Mouse (Mus musculus): ENCODE results near the gene Slc18a3. TPM values are rescaled to one million over a fixed set of nuclear protein-coding genes. Genes with fewer than 3 reads are reported as not detected.
A peak's percentile ranks its signal among the peaks of the same experiment; 100 is the strongest.

Slc18a3 gene
- polyA plus RNA-seq, 1 experiment from 2014 or later, result not detected

DNA sequence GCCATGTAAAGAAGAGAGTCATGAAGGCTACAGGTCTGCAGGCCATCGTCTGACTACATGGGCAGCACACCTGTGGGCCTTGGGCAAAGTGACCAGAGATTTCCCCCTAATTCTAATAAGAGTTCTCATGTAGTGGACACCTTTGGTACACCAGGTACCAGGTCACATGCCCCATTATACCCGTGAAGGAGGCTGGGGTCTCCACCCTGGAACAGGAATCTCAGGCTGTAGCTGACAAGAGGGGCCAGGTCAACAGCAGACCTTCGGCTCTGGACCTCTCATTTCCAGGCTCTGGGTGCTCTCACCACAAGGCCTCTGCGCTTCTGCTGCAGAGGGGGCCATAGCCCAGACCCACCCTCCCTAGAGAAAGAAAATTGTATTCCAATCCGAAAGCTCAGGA, 25.3 kb downstream of the Slc18a3 start:
- DNase-seq (ENCODE audit: low spot score), result peak; percentile 28
- Histone ChIP-seq H3K27me3 (ENCODE audit: low read depth, poor library complexity, severe bottlenecking) (peaks cover 9% of the 10 kb centered on the region; the same call in 1 of the 2 replicates), H3K9me3 (replicated peaks) (no peaks in the 10 kb centered on the region), H3K27ac (no peak overlapping the region), H3K4me1 (peaks cover 21% of the 10 kb centered on the region), H3K4me3 (no peak overlapping the region), H3K36me3 (no peaks in the 10 kb centered on the region)
- 67% methylated on average over 5 of the region's 5 CpGs for WGBS

DNA sequence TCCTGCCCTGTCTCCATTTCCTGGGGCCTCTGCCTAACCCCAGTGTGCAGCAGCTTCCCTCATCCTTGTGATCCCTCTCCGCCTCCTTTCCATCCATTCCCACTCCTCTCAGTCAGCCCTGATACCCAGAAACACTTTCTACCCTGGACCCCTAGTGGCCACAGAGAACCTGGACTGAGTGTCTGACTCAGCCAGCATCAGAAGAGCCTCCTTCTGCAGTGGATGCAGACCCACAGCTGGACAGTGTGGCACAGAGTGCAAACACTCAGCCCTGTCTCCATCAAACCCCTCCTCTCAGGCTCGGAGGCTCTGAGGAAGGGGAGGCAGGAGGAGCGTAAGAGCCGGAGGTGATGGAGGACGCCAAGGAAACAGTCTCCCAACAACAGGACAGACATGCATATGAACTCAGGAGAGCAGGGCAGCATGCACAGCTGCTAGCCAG, 27.3 kb downstream of the Slc18a3 start:
- WGBS, result 37% methylated on average over 5 of the region's 5 CpGs

DNA sequence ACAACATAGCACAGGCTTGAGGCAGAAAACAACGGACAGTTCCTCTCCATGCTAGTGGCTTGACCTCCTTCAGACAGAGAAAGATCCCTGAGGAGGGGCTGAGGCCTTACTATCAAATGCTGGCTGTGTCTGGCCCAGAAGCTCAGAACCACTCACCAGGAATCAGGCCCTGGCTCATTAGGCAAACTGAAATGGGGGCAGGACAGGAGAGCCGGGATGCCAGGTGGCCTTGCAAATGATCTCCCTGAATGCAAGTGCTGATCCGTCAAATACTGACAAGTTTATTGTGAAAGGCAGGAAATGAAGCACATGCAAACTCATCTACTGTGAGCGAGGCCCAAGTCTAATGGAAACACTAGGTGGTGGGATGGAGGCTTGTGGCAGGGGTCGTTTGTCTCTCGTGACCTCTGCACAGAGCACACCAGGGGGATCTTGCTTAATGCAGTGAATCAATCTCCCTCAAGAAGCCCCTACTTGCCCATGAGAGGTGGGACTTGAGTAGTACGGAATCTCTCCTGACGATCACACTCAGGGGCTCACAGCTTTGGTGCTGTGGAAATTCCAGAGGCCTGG, 35.5 kb downstream of the Slc18a3 start:
- DNase-seq (ENCODE audit: low spot score), result peak; percentile 28
- no peak overlapping the region for H3K27ac ChIP-seq
- H3K36me3 ChIP-seq, result no peaks in the 10 kb centered on the region
- 15% methylated on average over 8 of the region's 8 CpGs for WGBS
- no peaks in the 10 kb centered on the region for H3K27me3 ChIP-seq (ENCODE audit: low read depth, poor library complexity, severe bottlenecking)
- peaks cover 9% of the 10 kb centered on the region for H3K4me1 ChIP-seq
- H3K9me3 ChIP-seq (replicated peaks), result no peaks in the 10 kb centered on the region
- H3K4me3 ChIP-seq, result no peak overlapping the region

More for the DNA sequence above, 27.3 kb downstream of the Slc18a3 start:
- no peak overlapping the region for H3K27ac ChIP-seq
- H3K4me3 ChIP-seq, result no peak overlapping the region
- DNase-seq (ENCODE audit: low spot score), result peak; percentile 43
- H3K9me3 ChIP-seq (replicated peaks), result no peaks in the 10 kb centered on the region
- H3K4me1 ChIP-seq, result peaks cover 21% of the 10 kb centered on the region
- no peaks in the 10 kb centered on the region for H3K36me3 ChIP-seq
- H3K27me3 ChIP-seq (ENCODE audit: low read depth, poor library complexity, severe bottlenecking), result peaks cover 6% of the 10 kb centered on the region; the same call in 1 of the 2 replicates

DNA sequence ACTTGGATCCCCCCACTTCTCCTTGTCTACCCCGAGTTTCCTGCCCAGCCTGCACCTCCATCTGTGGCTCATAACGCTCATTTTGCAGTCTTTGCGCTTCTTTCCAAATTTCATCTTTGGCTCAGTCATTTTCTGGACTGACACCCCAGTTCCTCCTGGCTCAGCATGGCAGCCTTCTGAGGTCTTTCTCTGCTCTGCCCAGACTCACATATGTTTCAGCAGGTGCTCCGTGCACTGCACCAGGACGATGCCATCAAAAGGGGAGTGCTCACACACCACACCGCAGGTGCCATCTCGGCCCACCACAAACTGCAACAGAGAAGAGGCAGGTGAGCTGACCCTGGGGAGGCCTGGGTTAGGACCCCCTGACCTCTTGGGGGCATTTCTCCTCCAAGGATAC, 40.7 kb downstream of the Slc18a3 start:
- Histone ChIP-seq H3K9me3 (replicated peaks) (no peaks in the 10 kb centered on the region), H3K36me3 (no peaks in the 10 kb centered on the region), H3K27ac (no peak overlapping the region), H3K27me3 (ENCODE audit: low read depth, poor library complexity, severe bottlenecking) (0 out of 2 replicates have a peak, but pooled peaks cover 5% of the 10 kb centered on the region), H3K4me3 (no peak overlapping the region), H3K4me1 (peaks cover 16% of the 10 kb centered on the region)
- peak; percentile 21 for DNase-seq (ENCODE audit: low spot score)
- WGBS, result 92% methylated on average over 7 of the region's 7 CpGs

DNA sequence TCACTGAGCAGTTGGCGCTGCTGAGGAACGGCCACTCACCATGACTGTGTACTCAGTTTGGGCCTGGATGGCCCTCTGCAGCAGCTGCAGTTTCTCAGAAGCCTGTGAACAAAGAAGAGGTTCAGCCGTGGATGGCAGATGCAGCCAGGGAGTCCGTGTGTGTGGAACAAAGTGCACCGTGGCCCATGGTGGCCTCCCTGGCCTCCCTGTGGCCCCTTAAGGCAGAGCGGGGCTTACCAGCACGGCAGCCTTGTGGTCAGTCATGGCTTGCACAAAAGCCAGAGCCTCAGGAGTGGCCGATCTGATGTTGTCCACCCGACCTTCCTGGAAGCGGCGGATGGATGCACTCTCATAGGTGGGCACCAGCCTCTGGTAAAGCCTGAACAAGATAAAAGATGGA, 45.9 kb downstream of the Slc18a3 start:
- WGBS, result 88% methylated on average over 11 of the region's 11 CpGs
- Histone ChIP-seq H3K4me3 (no peak overlapping the region), H3K36me3 (no peaks in the 10 kb centered on the region), H3K27ac (no peak overlapping the region), H3K4me1 (peaks cover 12% of the 10 kb centered on the region), H3K9me3 (replicated peaks) (no peaks in the 10 kb centered on the region), H3K27me3 (ENCODE audit: low read depth, poor library complexity, severe bottlenecking) (0 out of 2 replicates have a peak, but pooled peaks cover 5% of the 10 kb centered on the region)
- peak; percentile 25 for DNase-seq (ENCODE audit: low spot score)

Other genes with a start within 250 kb of the Slc18a3 start
- 15.8 and 21.1 TPM in 2 replicates for gene Ogdhl, start 142.8 kb downstream of the Slc18a3 start, polyA plus RNA-seq (2016; fragmentation: Nextera tagmentation; extraction: Ambion mirVana)
- not detected in 2 replicates for gene 1700024G13Rik, start 76.5 kb downstream of the Slc18a3 start, polyA plus RNA-seq (2016; fragmentation: Nextera tagmentation; extraction: Ambion mirVana)
- gene Chat, start 1.1 kb upstream of the Slc18a3 start, polyA plus RNA-seq (2016; fragmentation: Nextera tagmentation; extraction: Ambion mirVana), result not detected in 2 replicates
- gene Ercc6, start 48.7 kb upstream of the Slc18a3 start, polyA plus RNA-seq (2016; fragmentation: Nextera tagmentation; extraction: Ambion mirVana), result 22.5 and 31.4 TPM in 2 replicates
- not detected in 2 replicates for gene Prrxl1, start 134.6 kb upstream of the Slc18a3 start, polyA plus RNA-seq (2016; fragmentation: Nextera tagmentation; extraction: Ambion mirVana)
- 0.16 and 0.20 TPM in 2 replicates for gene 3425401B19Rik, start 220.4 kb upstream of the Slc18a3 start, polyA plus RNA-seq (2016; fragmentation: Nextera tagmentation; extraction: Ambion mirVana)